Mouse (Mus musculus) thymus, postnatal 0 days (tissue): ENCODE measurements around the gene Nod1. TPM values are rescaled to one million over a fixed set of nuclear protein-coding genes. Genes with fewer than 3 reads are reported as not detected.

Experiments used
- DNase-seq: peaks from one replicate; pipeline ENCODE4 v3.0.0-alpha.2; 2015; ENCODE audit warnings: low spot score
- polyA plus RNA-seq: library from polyadenylated mRNA; unstranded; fragments of >200 nt; fragmentation: Nextera tagmentation; extraction: Ambion mirVana; gene quantifications from 2 replicates; pipeline ENCODE4 v1.2.1, GENCODE M21; 2015

Gene Nod1
- polyA plus RNA-seq = 3.5 and 4.0 TPM in 2 replicates

DNA sequence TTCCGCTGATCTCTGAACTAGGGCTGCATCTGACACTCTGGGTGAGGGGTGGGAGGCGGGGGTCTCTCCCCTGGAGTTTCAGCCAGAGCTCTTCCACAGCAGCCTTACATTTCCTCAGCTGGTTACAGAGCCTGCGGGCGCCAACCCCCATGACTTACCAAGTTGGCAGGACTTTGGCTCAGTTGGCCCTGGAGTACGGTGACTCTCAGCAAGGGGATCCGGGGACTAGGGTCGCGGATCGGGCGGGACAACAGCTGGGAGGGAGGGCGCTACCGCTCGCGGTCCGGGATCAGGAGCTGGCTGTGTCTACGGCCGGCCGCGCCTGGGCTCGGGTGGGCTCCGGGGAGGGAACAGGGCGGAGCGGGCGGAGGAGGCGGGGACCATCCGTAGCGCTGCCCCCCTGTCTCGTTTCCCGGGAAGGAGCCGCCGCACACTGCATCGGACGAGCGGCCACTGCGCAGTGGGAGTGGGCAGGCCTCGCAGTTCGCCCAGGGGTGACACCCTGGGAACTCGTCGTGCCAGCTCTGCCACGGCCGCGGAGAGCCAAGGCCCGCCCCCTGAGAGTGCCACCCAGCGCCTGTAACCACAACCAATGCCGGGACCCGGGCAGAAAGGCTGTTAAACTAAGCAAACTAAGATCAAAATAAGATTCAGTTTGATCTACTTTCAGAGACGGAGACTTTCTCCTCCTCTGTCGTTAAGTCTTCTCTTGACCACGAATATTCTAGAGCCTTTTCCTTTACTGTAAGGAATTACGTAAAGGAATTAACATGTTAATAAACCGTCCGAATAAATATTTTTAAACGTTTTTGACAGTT is at the start of gene Nod1:
Nod1 (minus strand) TSS at position 502 of the 818 bp plus-strand sequence.
- peak; percentile 53 for DNase-seq

- DNase-seq = no peak
Measured at GRCm38 (mm10) chr6:55021806-55022205, 49.4 kb upstream of the Nod1 start.

GRCm38 (mm10) chr6:55018417-55018816 is 46.0 kb upstream of the Nod1 start:
- no peak for DNase-seq

- DNase-seq = peak; percentile 72
Measured at GRCm38 (mm10) chr6:55016710-55017583, 44.5 kb upstream of the Nod1 start.

DNA sequence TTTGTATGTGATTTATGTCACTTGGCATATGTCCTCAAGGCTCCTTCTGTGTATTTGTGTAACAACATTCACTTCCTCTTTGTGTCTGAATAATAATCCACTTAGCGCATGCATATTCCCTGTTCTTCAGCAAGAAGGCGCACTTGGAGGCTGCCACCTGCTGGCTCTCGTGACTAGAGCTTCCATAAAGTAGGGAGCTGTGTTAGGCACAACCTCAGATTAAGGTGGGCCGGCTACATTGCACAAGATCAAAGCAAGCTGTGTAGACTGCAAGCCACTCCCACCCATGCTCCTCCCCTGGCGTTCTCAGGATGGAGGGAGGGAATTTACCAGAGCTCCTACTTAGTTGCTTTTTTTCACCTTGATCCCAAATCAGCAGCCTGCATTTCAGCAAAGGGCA is 43.8 kb upstream of the Nod1 start:
- peak; percentile 57 for DNase-seq

DNA sequence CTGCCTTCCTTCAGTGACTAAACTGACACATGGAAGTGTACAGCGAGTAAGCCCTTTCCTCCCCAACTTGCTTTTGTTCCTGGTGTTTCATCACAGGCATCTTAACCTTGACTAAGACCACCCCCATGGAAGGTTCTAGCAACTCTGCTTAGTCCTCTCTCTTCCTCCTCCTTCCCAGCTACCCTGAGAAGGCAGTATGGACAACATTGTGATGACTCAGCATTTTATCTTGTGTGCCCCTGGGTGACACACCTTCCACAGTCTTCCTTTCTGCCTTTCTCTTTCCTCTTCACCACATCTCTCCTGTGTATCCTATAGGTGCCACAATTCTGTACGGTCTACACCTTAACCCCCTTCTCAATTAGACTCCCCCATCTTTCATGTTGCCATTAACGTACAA is 41.8 kb upstream of the Nod1 start:
- DNase-seq = no peak

GRCm38 (mm10) chr6:55012516-55012915 is 40.1 kb upstream of the Nod1 start:
- DNase-seq = no peak

- no peak for DNase-seq
Measured at GRCm38 (mm10) chr6:55010330-55011091, 38.1 kb upstream of the Nod1 start.

DNA sequence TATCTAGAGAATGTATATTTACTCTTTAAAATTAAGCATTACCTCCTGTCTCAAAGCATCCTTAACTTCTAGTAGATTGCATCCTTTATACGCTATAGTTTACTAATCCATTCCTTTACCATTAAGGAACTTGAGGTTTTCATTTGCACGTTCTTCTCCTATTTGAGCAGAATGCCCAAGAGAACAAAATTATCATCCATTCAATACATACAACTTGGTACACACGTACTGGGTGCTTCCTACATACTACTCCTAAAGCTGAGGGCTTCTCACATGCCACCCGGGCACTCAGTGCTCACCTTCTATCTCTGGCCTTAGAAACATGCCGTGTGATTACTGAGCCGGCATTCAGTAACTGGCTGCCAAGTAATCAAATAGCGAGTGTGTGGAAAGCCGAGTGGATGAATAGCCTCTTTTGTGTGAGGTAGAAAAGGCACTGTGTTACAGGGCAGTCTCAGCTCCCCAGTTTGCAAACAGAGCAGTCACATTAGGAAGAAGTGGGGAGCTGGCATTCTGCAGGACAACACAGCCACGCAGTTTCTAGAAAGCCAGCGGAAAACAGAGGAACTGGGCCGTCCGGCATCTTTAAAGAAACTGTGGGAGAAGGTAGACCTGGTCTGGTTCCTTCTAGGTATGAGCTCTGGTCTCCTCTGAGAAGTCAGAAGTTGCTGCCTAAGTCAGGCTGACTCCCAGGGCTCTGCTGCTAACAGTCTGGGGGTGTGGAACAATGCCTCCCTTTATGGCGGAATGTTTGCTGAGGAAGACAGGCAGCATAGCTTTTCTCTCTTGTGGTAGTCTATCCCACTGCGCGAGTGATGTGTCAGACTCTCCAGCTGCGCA is 37.2 kb upstream of the Nod1 start:
- no peak for DNase-seq

- DNase-seq = no peak
Measured at GRCm38 (mm10) chr6:55008401-55008800, 36.0 kb upstream of the Nod1 start.

DNA sequence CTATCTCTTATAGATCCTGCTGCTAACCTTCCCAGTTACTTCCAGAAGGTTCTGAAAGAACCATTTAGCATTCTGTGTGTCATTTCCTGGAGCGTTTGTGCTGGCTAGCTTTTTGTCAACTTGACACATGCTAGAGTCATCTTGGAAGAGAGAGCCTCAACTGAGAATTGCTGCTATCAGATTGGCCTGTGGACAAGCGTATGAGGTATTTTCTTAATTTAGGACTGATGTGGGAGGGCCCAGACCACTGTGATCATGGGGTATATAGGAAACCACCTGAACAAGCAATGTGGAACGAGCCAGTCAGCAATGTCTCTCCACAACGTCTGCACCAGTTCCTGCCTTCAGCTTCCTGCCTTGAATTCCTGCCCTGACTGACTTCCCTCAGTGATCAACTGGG is 31.1 kb upstream of the Nod1 start:
- DNase-seq = no peak

DNA sequence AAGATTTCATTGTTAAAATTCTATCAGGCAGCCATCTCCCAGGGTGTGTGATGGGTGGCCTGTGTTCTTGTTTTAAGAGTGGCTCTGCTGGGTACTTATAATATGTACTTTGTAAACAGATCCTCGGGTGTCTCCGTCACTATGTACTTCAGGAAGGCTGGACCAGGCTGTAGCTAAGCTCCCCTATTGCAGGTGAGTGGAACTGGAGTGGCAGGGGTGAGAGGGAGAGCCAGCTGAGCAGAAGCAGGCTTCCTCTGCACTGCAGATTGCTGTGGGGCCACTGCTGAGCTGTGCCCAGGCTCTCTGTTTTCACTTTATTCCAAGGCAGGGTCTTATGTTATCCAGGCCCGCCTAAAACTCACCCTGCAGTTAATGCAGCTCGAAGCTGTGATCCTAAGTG is 30.0 kb upstream of the Nod1 start:
- DNase-seq = no peak

- no peak for DNase-seq
Measured at GRCm38 (mm10) chr6:55001320-55001719, 28.9 kb upstream of the Nod1 start.

- DNase-seq = no peak
Measured at GRCm38 (mm10) chr6:54997726-54998125, 25.3 kb upstream of the Nod1 start.

DNA sequence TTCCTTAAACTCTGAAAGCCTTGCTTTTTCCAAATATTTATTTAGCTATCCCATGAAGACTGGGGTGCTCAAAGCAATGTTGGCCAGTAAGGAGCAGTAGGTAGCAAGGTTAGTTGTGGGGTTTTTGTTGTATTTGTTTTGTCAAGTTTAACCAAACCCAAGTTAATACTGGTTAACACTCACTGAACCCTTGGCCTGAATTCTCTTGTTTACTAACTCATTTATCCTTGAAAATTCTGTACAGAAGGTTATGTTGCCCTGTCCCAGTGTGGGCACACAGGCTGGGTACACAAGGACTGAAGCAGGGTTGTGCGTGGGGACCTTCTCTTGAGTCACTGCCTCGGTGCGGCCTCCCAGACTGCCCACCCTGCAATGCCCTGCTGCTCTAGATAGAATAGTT is 23.9 kb upstream of the Nod1 start:
- DNase-seq = no peak

DNA sequence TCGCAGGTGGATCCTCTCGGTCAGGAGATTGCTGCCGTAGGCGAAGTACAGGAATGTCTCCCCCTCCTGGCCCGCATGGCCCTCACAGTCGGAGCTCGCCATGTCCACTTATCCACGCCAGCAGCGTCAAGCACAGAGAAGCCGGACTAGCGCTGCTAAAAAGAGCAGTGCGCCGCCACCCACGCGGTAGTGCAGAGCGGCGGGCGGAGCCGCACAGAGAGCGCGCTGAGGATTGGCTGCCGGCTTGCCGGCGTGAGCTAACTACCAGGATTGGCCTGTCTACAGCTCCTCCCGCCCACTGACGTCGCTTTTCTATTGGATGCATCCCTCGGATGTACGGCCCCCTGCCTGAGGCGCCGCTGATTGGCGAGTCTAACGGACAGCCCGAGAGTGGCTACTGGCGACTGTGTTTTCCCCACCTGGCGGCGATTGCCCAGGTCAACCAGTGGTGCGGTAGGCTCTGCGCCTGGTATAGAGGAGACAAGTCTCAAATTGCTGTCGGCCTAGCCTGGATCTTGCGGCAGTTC is 20.4 kb upstream of the Nod1 start, which contains the start of gene Ggct:
Ggct (minus strand) TSS at position 217 of the 527 bp plus-strand sequence.
- DNase-seq = peak; percentile 95

- no peak for DNase-seq
Measured at GRCm38 (mm10) chr6:54992141-54992540, 19.7 kb upstream of the Nod1 start.

- DNase-seq = no peak
Measured at GRCm38 (mm10) chr6:54991189-54991588, 18.8 kb upstream of the Nod1 start.

GRCm38 (mm10) chr6:54988141-54988540 is 15.7 kb upstream of the Nod1 start:
- DNase-seq = no peak

DNA sequence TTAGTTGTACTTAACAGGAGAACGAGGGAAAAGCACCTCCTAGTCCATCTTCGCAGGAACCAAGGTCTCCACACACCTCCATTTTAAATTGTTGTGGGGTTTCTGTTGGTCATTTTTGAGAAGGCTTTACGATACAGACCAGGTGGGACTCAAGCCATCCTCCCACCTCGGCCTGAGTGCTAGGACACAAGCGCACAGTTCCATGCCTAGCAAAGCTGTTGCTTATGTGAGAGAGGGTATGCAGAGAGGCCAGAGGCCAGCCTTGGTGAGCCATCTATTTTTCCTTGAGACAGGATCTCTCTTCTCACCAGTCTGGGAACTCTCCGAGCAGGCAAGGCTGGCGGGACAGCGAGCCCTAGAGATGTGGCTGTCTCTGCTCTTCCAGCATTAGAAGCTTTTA is 11.7 kb upstream of the Nod1 start:
- no peak for DNase-seq
